Mouse (Mus musculus) G1E (cell line): ENCODE data around the gene Nipa1. TPM values are rescaled to one million over a fixed set of nuclear protein-coding genes. Genes with fewer than 3 reads are reported as not detected.

Source experiments
- ATAC-seq: 2 replicates; pipeline ENCODE4 v1.8.0; 2016; ENCODE audit warnings: mild to moderate bottlenecking; ENCODE audit not compliant: insufficient number of reproducible peaks, poor library complexity, low FRiP score, severe bottlenecking; ENCODE audit errors: extremely low read depth
- DNase-seq: peaks from one replicate; pipeline ENCODE4 v3.0.0; 2012; ENCODE audit warnings: low spot score
- H3K27me3 ChIP-seq: 2 replicates; pipeline ENCODE4 v1.6.1; 2012; ENCODE audit warnings: mild to moderate bottlenecking, low read length, inconsistent platforms; ENCODE audit not compliant: insufficient read depth
- H3K36me3 ChIP-seq: replicated peaks from 2 replicates; pipeline ENCODE3; 2012; ENCODE audit warnings: mild to moderate bottlenecking, inconsistent platforms
- H3K4me1 ChIP-seq: 2 replicates; pipeline ENCODE4 v1.6.1; 2012; ENCODE audit warnings: low read depth, low read length, inconsistent platforms, mixed read lengths; ENCODE audit not compliant: insufficient read depth
- H3K4me3 ChIP-seq: 2 replicates; pipeline ENCODE4 v1.5.1; 2012; ENCODE audit warnings: low read depth, mild to moderate bottlenecking, inconsistent platforms, low read length, moderate library complexity, mixed read lengths
- H3K9me3 ChIP-seq: replicated peaks from 2 replicates; pipeline ENCODE4 v1.6.1; 2012; ENCODE audit warnings: inconsistent platforms
- CTCF ChIP-seq: IDR thresholded peaks from 2 replicates; pipeline ENCODE4 v1.5.1; 2012; ENCODE audit warnings: low read depth, low read length, inconsistent platforms, mixed read lengths
- GATA1 ChIP-seq: IDR thresholded peaks from 2 replicates; pipeline ENCODE4 v1.6.1; 2012; ENCODE audit warnings: borderline replicate concordance, low read length, inconsistent platforms, mixed read lengths
- GATA2 ChIP-seq: IDR thresholded peaks from 2 replicates; pipeline ENCODE4 v1.6.1; 2012; ENCODE audit warnings: low read depth, low read length, inconsistent platforms, borderline replicate concordance
- POLR2AphosphoS5 ChIP-seq: IDR thresholded peaks from 2 replicates; pipeline ENCODE4 v1.6.1; 2012; ENCODE audit warnings: low read depth, low read length, inconsistent platforms; ENCODE audit not compliant: insufficient replicate concordance
- TAL1 ChIP-seq: conservative IDR thresholded peaks from 2 replicates; pipeline ENCODE4 v1.6.1; 2012; ENCODE audit warnings: low read depth, low read length, inconsistent platforms, mixed read lengths
- polyA plus RNA-seq: library from polyadenylated mRNA; stranded (reverse); fragments of >175 nt; gene quantifications from 2 replicates; pipeline ENCODE4 v1.2.3, GENCODE M21; 2012
- total RNA-seq, 2 experiments: library from RNA; stranded (forward) in 1 of 2; stranded (reverse) in 1 of 2; fragments of 200-1000 nt in 1 of 2; fragments of >200 nt in 1 of 2; fragmentation: Nextera tagmentation in 1 of 2; gene quantifications; 2 replicates each; pipeline ENCODE4 v1.2.3; 2014 to 2017

The Nipa1 gene
- total and polyA plus RNA-seq, 3 experiments, result 2.0 to 10.2 (median 8.0) TPM

DNA sequence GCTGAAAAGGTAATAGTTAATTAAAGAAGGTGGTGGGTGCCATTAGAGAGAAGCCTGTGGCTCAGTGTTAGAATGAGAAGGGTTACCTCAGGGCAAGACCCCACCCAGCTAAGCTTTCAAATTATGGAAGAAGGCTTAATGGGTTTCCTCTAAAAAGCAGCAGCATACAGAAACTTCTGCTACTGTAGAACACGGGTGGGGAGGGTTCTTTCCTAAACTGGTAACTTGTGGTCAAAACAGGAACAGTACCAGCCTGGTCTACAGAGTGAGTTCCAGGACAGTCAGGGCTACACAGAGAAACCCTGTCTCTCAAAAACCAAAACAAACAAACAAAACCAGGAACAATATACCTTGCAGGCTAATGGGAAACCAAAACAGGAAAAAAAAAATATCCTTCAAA, 50.3 kb downstream of the Nipa1 start:
- Histone ChIP-seq H3K27me3 (no peaks in the 10 kb centered on the region), H3K9me3 (0 out of 2 replicates have a peak, but pooled peaks cover 2% of the 10 kb centered on the region), H3K4me1 (peaks cover 37% of the 10 kb centered on the region), H3K36me3 (peaks cover 20% of the 10 kb centered on the region), H3K4me3 (no peak overlapping the region)
- ATAC-seq (no peak), DNase-seq (no peak)
- TF ChIP-seq POLR2AphosphoS5 (no peak), CTCF (no peak), GATA1 (no peak), TAL1 (no peak), GATA2 (no peak)

DNA sequence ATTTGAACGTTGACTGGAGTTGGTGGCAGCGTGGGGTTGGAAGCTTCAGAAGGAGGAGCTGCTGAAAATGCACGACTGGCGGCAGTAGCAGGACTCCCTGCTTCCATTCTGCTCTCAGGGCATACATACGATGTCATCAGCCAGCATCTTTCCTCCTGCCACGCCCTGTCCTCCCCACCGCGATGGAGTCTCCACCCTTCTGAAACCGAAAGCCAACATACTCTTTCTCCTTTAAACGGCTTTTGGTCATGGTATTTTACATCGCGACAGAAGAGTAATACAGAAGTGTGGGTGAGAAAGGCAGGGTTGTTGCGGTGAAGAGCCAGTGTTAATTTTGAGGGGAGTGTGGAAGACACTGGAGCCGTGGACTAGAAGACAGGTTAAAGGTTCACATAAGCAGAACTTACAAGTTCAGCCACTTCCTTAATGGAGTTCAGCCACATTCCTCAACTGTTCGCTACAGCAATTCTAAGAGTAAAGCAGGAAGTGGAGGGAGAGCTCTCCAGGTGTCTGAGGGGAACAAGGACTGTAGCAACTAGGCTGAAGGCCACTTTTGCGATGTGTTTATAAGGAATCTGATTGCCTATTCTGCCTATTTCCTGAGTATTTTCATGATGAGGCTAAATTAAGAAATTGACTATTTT, 51.4 kb downstream of the Nipa1 start:
- Histone ChIP-seq H3K4me3 (peak overlapping the region; percentile 67), H3K36me3 (peaks cover 13% of the 10 kb centered on the region), H3K9me3 (no peaks in the 10 kb centered on the region), H3K4me1 (peaks cover 40% of the 10 kb centered on the region), H3K27me3 (no peaks in the 10 kb centered on the region)
- ATAC-seq (peak; percentile 81), DNase-seq (peak; percentile 69)
- TF ChIP-seq TAL1, result no peak
- no peak for TF ChIP-seq GATA2
- no peak for TF ChIP-seq POLR2AphosphoS5
- TF ChIP-seq CTCF, result no peak
- TF ChIP-seq GATA1, result no peak

DNA sequence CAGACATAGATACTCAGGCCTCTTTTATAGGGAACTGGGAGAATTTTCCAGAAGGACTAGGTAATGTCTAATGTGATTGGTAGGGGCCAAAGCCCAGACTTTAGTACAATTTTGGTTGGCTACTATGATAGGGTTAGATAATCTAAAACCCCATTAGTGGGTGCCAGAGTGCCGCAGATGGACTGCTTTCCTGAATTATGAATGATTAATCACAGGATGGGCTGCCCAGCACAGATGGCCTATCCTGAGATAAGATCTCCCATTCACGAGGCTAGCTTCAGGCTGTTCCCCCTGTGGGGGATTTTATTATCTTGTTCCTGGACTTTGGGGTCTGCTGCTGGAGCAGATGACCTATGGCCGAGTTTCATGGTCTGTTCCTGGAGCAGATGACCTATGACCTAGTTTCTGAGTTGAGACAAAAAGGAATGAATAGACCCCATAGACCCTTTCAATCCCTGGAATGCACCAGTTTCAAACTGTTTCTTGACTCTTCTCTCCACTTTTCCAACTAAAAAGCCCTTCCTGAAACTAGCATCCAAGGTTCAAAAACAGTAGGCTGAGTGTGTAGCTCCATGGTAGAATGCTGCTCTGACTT, 52.8 kb downstream of the Nipa1 start:
- no peak for ATAC-seq
- Histone ChIP-seq H3K36me3 (peaks cover under 1% of the 10 kb centered on the region), H3K9me3 (no peaks in the 10 kb centered on the region), H3K4me1 (peaks cover 49% of the 10 kb centered on the region), H3K4me3 (no peak overlapping the region), H3K27me3 (no peaks in the 10 kb centered on the region)
- TF ChIP-seq CTCF (no peak), GATA2 (no peak), POLR2AphosphoS5 (no peak), TAL1 (no peak), GATA1 (no peak)
- no peak for DNase-seq

DNA sequence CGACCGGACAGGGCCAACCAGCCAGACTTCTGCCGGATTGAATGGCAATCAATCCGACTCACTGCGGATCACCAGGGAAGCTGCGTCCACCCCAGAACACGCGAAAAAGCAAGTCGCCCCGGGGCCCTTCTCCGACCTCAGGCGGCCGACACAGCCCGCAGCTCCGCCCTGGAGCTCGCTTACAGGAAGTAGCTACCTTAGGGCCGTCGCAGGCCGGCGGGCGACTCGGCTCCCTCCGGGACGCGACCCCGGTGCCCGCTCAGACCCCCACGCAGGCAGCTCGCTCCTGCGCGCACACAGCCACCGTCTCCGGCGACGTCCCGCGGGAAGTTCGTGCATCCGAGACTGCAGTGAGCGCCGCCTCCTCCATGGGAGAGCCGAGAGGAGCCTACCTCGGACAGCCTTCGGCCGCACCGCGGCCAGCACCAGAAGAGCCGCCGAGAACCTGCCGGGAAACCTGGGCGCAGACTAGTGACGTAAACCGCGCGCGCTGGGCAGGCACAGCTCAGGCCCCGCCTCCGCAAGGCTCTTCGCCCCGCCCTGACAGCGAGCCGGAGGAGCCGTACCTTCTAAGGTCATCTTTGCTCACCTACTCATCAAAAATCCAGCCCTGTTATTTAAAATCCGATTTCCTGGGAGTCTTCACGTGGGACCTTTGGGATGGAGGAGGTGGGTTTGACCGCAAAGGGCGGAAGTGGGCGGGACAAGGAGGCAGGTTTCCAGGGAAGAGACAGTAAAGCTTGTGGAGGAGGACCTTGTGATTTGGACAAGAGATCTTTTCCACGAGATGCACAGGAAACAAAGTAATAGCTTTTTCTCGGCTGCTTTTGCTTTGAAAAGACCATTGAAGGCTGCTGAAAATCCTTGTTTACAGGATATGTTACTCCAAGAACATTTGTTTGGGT, 57.5 kb downstream of the Nipa1 start, which contains the start of gene Nipa2:
Nipa2 (minus strand) TSS at position 473 of the 905 bp plus-strand sequence.
- peaks cover 26% of the 10 kb centered on the region for H3K36me3 ChIP-seq
- DNase-seq, result peak; percentile 83
- H3K4me1 ChIP-seq, result peaks cover 34% of the 10 kb centered on the region

DNA sequence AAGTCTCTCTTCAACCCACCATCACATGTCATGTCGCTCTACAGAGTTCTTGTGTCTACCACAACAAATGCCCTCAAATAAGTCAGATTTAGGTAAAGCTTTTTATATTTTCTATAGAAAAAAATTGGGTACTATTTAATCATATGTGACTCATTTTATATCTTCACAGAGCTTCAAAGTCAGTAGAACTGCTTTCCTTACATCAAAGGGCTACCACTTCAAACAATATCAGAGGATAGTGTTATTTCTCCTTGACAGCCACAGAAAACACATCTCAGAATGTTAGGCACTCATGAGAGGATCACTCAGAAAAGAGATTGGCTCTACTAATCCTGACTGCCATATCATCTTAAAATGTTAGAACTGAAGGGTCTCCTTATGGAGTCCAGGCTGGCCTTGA, 59.2 kb downstream of the Nipa1 start:
- DNase-seq (no peak), ATAC-seq (no peak)
- TF ChIP-seq TAL1, result no peak
- Histone ChIP-seq H3K4me3 (no peak overlapping the region; the same call in 1 of the 2 replicates), H3K4me1 (peaks cover 33% of the 10 kb centered on the region), H3K36me3 (peaks cover 39% of the 10 kb centered on the region), H3K9me3 (no peaks in the 10 kb centered on the region), H3K27me3 (no peaks in the 10 kb centered on the region)

More for the DNA sequence above, 57.5 kb downstream of the Nipa1 start, which contains the start of gene Nipa2:
- Histone ChIP-seq H3K4me3 (peak within 1 kb of the TSS; percentile 98), H3K9me3 (no peaks in the 10 kb centered on the region), H3K27me3 (no peaks in the 10 kb centered on the region)
- TF ChIP-seq POLR2AphosphoS5 (no peak), TAL1 (no peak), GATA1 (no peak), CTCF (no peak), GATA2 (no peak)
- peak; percentile 82 for ATAC-seq

DNA sequence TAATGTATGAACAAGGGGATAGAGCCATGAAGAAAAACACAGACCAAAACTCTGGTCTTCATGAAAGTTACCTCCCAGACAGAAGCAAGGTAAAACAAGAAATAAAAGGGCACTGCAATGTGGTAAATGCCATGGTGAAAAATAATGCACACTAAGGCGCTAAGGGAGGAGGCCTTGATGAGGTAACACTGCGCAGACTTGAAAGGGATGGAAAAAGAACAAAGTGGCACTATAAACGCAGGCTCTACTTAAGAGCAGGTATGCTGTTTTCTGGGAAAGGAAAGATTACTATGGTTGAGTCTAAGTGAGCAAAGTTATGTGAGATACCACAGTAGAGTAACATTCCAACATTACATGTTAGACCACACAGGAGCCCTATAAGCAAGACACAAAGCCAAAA, 60.0 kb downstream of the Nipa1 start:
- no peak for ATAC-seq
- no peak overlapping the region for H3K4me3 ChIP-seq
- DNase-seq, result no peak
- H3K4me1 ChIP-seq, result peaks cover 30% of the 10 kb centered on the region
- H3K27me3 ChIP-seq, result no peaks in the 10 kb centered on the region
- no peaks in the 10 kb centered on the region for H3K9me3 ChIP-seq
- peaks cover 43% of the 10 kb centered on the region for H3K36me3 ChIP-seq
- TF ChIP-seq TAL1 (no peak), POLR2AphosphoS5 (no peak), GATA2 (no peak), CTCF (no peak), GATA1 (no peak)
